Mouse (Mus musculus) layer of hippocampus, adult 9-10 months (tissue): Measurements from ENCODE around the gene Limk2.

Experiments used
- DNase-seq: peaks from one replicate; pipeline ENCODE4 v3.0.0; 2022; ENCODE audit warnings: low spot score

Limk2 gene

GRCm38 (mm10) chr11:3408997-3409732, at the start of gene Limk2:
TSS of gene Limk2 (minus strand) at chr11:3409189.
- DNase-seq, result peak; percentile 50

- no peak for DNase-seq
Observed at GRCm38 (mm10) chr11:3458428-3459104, 49.6 kb upstream of the Limk2 start.

GRCm38 (mm10) chr11:3456354-3456753, 47.4 kb upstream of the Limk2 start:
- DNase-seq, result peak; percentile 67

GRCm38 (mm10) chr11:3454506-3454905, 45.5 kb upstream of the Limk2 start:
- no peak for DNase-seq

GRCm38 (mm10) chr11:3453467-3453866, 44.5 kb upstream of the Limk2 start:
- no peak for DNase-seq

- DNase-seq, result no peak
Observed at GRCm38 (mm10) chr11:3452769-3453168, 43.8 kb upstream of the Limk2 start.

- peak; percentile 75 for DNase-seq
Observed at GRCm38 (mm10) chr11:3452167-3452639, 43.2 kb upstream of the Limk2 start, which contains the start of gene Rnf185. TSS of gene Rnf185 (minus strand) at chr11:3452363.

GRCm38 (mm10) chr11:3451701-3452163, 42.7 kb upstream of the Limk2 start:
- DNase-seq, result no peak

GRCm38 (mm10) chr11:3444875-3445274, 35.9 kb upstream of the Limk2 start:
- DNase-seq, result no peak

- no peak for DNase-seq
Observed at GRCm38 (mm10) chr11:3443091-3443490, 34.1 kb upstream of the Limk2 start.

GRCm38 (mm10) chr11:3442677-3443076, 33.7 kb upstream of the Limk2 start:
- no peak for DNase-seq

- no peak for DNase-seq
Observed at GRCm38 (mm10) chr11:3441696-3442443, 32.9 kb upstream of the Limk2 start.

- DNase-seq, result no peak
Observed at GRCm38 (mm10) chr11:3437621-3438020, 28.6 kb upstream of the Limk2 start.

GRCm38 (mm10) chr11:3433809-3434208, 24.8 kb upstream of the Limk2 start:
- DNase-seq, result no peak

- no peak for DNase-seq
Observed at GRCm38 (mm10) chr11:3431976-3432603, 23.1 kb upstream of the Limk2 start.

GRCm38 (mm10) chr11:3431515-3431914, 22.5 kb upstream of the Limk2 start:
- no peak for DNase-seq

GRCm38 (mm10) chr11:3428632-3429031, 19.6 kb upstream of the Limk2 start:
- DNase-seq, result no peak

- DNase-seq, result no peak
Observed at GRCm38 (mm10) chr11:3427697-3428230, 18.8 kb upstream of the Limk2 start.

- DNase-seq, result no peak
Observed at GRCm38 (mm10) chr11:3422242-3422641, 13.3 kb upstream of the Limk2 start.

- no peak for DNase-seq
Observed at GRCm38 (mm10) chr11:3418741-3419140, 9.8 kb upstream of the Limk2 start.

- DNase-seq, result no peak
Observed at GRCm38 (mm10) chr11:3417795-3418194, 8.8 kb upstream of the Limk2 start.

- DNase-seq, result no peak
Observed at GRCm38 (mm10) chr11:3416399-3416798, 7.4 kb upstream of the Limk2 start.
